Mouse (Mus musculus) frontal cortex, adult 2 months (tissue): ENCODE results near the gene Gpx8. TPM values are rescaled to one million over a fixed set of nuclear protein-coding genes. Genes with fewer than 3 reads are reported as not detected.
"Not testable (repeated sequence)": the region's sequence is repeated elsewhere in the genome, so short reads cannot be mapped to it uniquely, and the experiment has no call there.

ENCODE experiments used
- DNase-seq, 2 experiments: peaks; one replicate each; pipeline ENCODE4 v3.0.0; 2022; ENCODE audit warnings: low spot score in 1 of 2; ENCODE audit errors: extremely low spot score in 1 of 2
- polyA plus RNA-seq: library from polyadenylated mRNA; depleted of rRNA; stranded (reverse); fragments of >200 nt; gene quantifications from 2 replicates; pipeline ENCODE4 v1.2.3, GENCODE M21; 2012; rRNA removed

The Gpx8 gene
- polyA plus RNA-seq, 1 experiment, result 13.4 TPM

GRCm38 (mm10) chr13:113031351-113031750, 14.9 kb downstream of the Gpx8 start:
- DNase-seq, result no peak

GRCm38 (mm10) chr13:113023274-113024143, 22.7 kb downstream of the Gpx8 start:
- DNase-seq, result no peak

- DNase-seq, result no peak
These were observed 23.7 kb downstream of the Gpx8 start for GRCm38 (mm10) chr13:113022467-113022866.

DNA sequence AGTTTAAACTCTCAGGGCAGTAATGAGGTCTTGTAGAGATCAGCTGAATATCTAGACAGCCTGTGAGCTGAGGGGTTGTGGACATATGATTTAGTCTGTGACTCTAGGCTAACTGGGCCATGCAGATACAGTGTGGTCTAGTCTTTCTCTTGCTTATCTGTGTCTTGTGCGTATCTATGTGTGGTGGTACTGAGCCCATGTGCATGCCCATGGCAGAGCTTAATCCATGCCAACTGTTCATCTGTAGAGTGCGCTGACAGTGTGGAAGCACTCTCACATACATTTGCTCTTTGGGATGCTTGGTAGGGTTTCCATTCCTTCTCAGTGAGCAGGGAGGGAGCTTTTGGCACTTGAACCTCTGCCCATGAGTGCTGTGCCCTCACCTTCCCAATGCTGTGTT, 24.7 kb downstream of the Gpx8 start:
- DNase-seq, result no peak

GRCm38 (mm10) chr13:113013174-113013953, 32.8 kb downstream of the Gpx8 start:
- DNase-seq, result not testable (repeated sequence)

- DNase-seq, result no peak
These were observed 33.5 kb downstream of the Gpx8 start for GRCm38 (mm10) chr13:113012683-113013082.

DNA sequence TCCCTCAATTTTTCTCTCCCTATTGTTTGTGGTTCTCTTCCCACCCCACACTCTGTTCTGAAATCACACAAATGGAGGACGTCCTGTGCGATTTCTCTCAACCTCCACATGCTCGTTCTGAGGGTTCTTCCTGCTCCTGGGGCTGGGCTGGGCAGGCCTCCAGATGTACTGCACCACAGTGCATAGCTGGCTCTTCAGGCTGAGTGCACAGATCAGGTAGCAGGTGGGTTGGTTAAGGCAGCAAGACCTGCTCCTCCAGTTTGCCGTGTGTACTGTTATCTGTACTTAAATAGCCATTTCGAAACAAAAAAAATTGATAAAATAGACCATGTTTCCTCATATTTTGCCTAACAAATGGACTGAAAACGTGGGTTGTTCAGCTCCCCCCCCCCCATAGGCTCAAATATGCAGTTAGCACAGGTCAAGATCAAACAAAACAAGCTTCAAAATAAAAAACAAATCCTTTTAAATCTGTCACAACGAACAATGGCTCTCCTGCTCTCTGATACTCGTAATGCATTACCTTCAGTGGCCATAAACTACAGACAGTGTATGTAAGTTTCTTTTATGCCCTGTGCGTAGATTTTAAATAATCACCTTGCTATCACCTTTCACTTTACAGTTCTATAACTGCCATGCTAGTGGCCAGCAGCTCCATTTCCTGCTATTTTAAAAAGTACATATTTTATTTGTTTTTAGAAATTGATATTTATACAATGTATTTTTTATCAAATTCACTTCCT, 45.5 kb downstream of the Gpx8 start:
- DNase-seq, result no peak

GRCm38 (mm10) chr13:113000090-113000489, 46.1 kb downstream of the Gpx8 start:
- no peak for DNase-seq

DNA sequence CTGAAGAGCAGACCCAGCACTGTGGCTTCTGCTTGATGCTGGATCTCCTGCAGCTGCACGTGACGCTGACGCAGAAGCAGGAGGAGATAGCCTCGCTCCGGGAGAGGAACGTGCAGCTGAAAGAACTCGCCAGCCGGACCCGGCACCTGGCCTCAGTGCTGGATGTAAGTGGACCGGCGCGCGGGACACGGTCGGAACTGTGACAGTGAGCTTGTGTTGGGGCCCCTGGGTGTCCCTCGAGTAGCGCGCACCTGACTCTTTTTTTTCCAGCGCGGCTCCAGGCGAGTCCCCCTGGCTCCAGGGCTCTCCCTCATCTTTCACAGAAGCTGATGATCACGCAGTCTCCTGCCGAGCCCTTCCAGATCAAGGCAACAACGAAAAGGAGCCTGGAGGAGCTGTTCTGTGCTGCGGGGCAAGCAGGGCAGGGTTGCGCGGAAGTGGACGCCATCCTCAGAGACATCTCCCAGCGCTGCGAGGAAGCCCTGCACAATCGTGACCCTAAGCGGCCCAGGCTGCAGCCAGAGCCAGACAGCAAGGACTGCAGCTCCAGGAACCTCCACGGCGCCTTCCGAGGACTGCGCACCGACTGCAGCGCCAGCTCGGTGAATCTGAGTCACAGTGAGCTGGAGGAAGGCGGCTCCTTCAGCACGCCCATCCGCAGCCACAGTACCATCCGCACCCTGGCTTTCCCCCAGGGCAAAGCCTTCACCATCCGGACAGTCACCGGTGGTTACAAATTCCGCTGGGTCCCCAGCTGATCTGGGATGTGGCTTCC, 47.6 kb downstream of the Gpx8 start:
- peak in 1 of 2 experiments; percentile 65 for DNase-seq

DNA sequence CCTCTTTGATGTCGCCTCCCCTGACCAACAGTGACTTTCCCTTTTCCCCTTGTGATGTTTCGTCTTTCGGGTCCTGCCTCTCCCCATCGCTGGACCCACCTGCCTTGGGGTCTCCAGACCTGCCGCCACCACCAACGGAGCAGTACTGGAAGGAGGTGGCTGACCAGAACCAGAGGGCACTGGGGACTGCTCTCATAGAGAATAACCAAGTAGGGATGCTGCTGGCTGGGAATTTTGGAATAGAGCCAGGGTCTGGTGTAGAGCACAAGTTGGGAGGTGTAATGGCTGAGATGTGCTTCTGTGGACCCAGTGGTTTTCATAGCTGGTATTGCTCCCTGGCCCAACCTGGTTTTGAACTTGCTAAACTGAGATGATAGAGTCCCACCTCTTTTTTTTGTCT, 48.8 kb downstream of the Gpx8 start:
- DNase-seq, result no peak

- DNase-seq, result no peak
These were observed 49.8 kb downstream of the Gpx8 start for GRCm38 (mm10) chr13:112996407-112996806.

DNA sequence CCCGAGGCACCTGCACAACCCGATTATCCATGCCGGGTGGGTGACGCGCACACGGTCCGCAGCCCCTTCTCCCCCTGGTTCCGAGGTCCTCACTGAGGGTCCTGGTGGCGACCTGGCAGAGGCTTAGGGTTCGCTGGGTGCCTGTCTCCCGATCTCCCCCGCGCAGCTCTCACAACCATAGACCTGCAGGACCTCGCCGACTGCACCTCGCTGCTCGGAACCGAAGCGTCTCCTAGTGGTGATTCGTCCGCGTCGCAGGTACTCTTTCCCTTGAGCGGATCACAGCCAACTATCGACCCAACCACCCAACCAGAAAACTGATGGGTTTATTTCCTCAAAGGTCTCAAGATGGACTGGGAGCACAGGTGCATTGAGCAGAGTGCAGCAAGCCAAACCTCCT, 52.0 kb downstream of the Gpx8 start:
- DNase-seq, result peak in 1 of 2 experiments; percentile 64

DNA sequence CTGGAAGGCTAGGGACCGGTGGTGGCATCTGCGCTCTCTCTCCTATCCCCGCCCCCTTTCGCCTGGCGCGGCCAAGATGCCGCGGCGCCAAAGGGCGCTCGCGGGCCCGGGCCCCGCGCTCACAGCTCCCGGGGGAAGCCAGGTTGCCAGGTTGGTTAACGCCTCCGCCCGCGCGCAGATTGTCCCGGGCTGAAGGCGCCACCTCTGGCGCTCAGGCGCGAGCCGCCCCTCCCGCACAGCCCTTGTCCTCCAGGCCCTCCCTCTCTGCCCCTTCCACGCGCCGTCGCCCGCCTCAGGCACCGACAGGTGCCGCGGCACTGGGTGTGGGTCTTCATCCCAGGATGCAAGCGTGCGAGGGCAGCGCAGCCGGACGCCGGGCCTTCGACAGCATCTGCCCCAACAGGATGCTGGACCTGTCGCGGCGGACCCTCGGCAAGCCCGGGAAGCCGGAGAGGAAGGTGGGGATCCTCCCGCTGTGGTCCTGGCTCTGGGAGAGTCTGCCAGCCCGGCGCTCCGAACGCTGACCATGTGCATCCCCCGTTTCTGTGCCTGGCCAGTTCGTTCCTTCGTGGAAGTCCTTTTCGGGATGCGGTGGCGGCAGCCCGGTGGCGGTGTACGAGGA, 52.6 kb downstream of the Gpx8 start, which contains the start of gene Mcidas:
Gene Mcidas (plus strand): TSS at position 315 of the 622 bp plus-strand sequence.
- no peak for DNase-seq

Other genes starting within 250 kb of the Gpx8 start
- gene Plpp1, start 245.6 kb downstream of the Gpx8 start, polyA plus RNA-seq, result 27.1 and 29.7 TPM in 2 replicates
- gene Mtrex, start 119.0 kb downstream of the Gpx8 start, polyA plus RNA-seq, result 41.4 and 42.7 TPM in 2 replicates
- 10.9 and 11.1 TPM in 2 replicates for gene Dhx29, start 119.0 kb downstream of the Gpx8 start, polyA plus RNA-seq
- 2.6 and 2.9 TPM in 2 replicates for gene Ccno, start 58.6 kb downstream of the Gpx8 start, polyA plus RNA-seq
- 0.19 and 0.26 TPM in 2 replicates for gene Mcidas, start 52.6 kb downstream of the Gpx8 start, polyA plus RNA-seq
- 0.06 and 0.19 TPM in 2 replicates for gene Cdc20b, start 11.3 kb downstream of the Gpx8 start, polyA plus RNA-seq
- not detected in 2 replicates for gene Gzma, start 54.6 kb upstream of the Gpx8 start, polyA plus RNA-seq
- 0.44 and 0.56 TPM in 2 replicates for gene Esm1, start 163.2 kb upstream of the Gpx8 start, polyA plus RNA-seq
- gene Gzmk, start 179.5 kb upstream of the Gpx8 start, polyA plus RNA-seq, result 0.15 and 0.24 TPM in 2 replicates
- gene BC067074, start 246.7 kb upstream of the Gpx8 start, polyA plus RNA-seq, result 1.6 and 1.8 TPM in 2 replicates